Comparison of ENCODE assay signal across 8 mouse cellular contexts in genomic region chr13:37778147-37778593, GRCm38 (mm10). TPM values are rescaled to one million over a fixed set of nuclear protein-coding genes. Genes with fewer than 3 reads are reported as not detected.
DNase-seq lines count a peak whose midpoint lies in the region; ATAC-seq and TF ChIP-seq lines count a peak whose summit lies in the region.

TSS of gene Rreb1 (plus strand) at chr13:37778400.

- peaks cover 17% of the 10 kb centered on the region for H3K4me1 ChIP-seq in hindbrain, embryonic 14.5 days (replicated peaks; ENCODE audit: control insufficient read depth, insufficient read depth, low read length)

- intact Hi-C loops in gastrocnemius, adult 2 months (cut with DNase I): no loop called here

- H3K9ac ChIP-seq in hindbrain, embryonic 14.5 days: peak within 1 kb of the TSS; percentile 55

- peak within 1 kb of the TSS; percentile 99 for H3K4me2 ChIP-seq in hindbrain, embryonic 14.5 days (replicated peaks)

- 0% methylated on average over 35 of the region's 37 CpGs for WGBS in hindbrain, embryonic 14.5 days

- H3K9me3 ChIP-seq in hindbrain, embryonic 14.5 days (ENCODE audit: control insufficient read depth, low read length): no peaks in the 10 kb centered on the region

- no peaks in the 10 kb centered on the region for H3K36me3 ChIP-seq in hindbrain, embryonic 14.5 days (replicated peaks; ENCODE audit: control insufficient read depth, insufficient read depth)

- peaks cover 33% of the 10 kb centered on the region for H3K27me3 ChIP-seq in hindbrain, embryonic 14.5 days (ENCODE audit: control insufficient read depth, insufficient read depth, low read length)

- H3K4me3 ChIP-seq in gastrocnemius, adult 2 months: peak within 1 kb of the TSS; percentile 82
- peak within 1 kb of the TSS; percentile 49 for H3K4me3 ChIP-seq in hindbrain, embryonic 14.5 days (replicated peaks; ENCODE audit: low read length)

- ATAC-seq in common myeloid progenitor, adult 5-6 weeks (replicated peaks; ENCODE audit: low read depth, poor library complexity, severe bottlenecking): peak; percentile 45
- ATAC-seq in hindbrain, embryonic 14.5 days (ENCODE audit: low FRiP score): peak; percentile 47

- no peak for TF ChIP-seq CTCF in gastrocnemius, adult 2 months (IDR thresholded peaks at IDR 0.05)

- H3K27ac ChIP-seq in gastrocnemius, adult 2 months: peak within 1 kb of the TSS; percentile 85
- no peak within 1 kb of the TSS for H3K27ac ChIP-seq in hindbrain, embryonic 14.5 days

- DNase-seq in Muller cell, postnatal 12 days (ENCODE audit: inconsistent ontology term): peak; percentile 66
- peak; percentile 72 for DNase-seq in gastrocnemius, adult 2 months
- peak; percentile 33 for DNase-seq in hindbrain, embryonic 14.5 days (ENCODE audit: low spot score)
- peak; percentile 25 to 53 for DNase-seq in left cerebral cortex, adult 18-20 months (ENCODE audit: low spot score in 2 of 2)
- peak; percentile 44 for DNase-seq in lung, postnatal 36 days
- peak; percentile 81 for DNase-seq in retina, postnatal 1 day
- DNase-seq in yolk sac, embryonic 10.5 days (ENCODE audit: low spot score): peak; percentile 56

RNA-seq across cellular contexts. Expression of gene Rreb1, which starts in this region (rescaled TPM):
- 26.1 and 32.0 TPM in 2 replicates for total RNA-seq in common myeloid progenitor, adult 5-6 weeks (2017)
- 10 to 100 TPM; 20.7 to 25.4 TPM for total RNA-seq in gastrocnemius, adult 2 months (2021)
- 5.1 and 5.8 TPM in 2 replicates for polyA plus RNA-seq in hindbrain, embryonic 14.5 days (2014; fragmentation: Nextera tagmentation; extraction: Ambion mirVana)
- total RNA-seq in left cerebral cortex, adult 18-20 months (2021): 10 to 100 TPM; 35.5 to 42.3 TPM
